Mouse (Mus musculus): ENCODE measurements around the gene Dhx35. TPM values are rescaled to one million over a fixed set of nuclear protein-coding genes. Genes with fewer than 3 reads are reported as not detected.

Dhx35 gene
- polyA plus RNA-seq, 1 experiment from 2014 or later: 16.3 TPM

DNA sequence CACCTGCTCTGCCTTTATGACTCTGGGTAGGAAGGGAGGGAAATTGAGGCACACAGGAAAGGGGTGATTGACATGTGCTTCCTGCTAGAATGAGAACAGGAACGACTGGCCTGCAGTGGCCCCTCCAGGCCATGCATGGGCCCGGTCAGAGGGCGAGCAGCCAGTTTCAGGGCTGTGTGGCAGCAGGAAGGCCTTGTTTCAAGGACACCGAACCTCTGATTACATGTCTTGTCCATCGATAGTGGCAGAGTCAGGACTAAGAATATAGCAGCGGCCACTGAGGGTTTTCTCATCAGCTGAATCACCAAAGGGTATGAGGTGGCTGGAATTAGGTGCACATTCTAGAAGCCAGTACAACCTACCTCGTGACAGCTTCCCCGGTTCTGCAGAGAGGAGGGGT, 19.7 kb upstream of the Dhx35 start:
- no peak overlapping the region for H3K4me3 ChIP-seq
- H3K27me3 ChIP-seq (replicated peaks): no peaks in the 10 kb centered on the region
- H3K27ac ChIP-seq: no peak overlapping the region
- no peak for ATAC-seq (ENCODE audit: low FRiP score, low read depth)
- H3K9ac ChIP-seq: no peak overlapping the region
- peaks cover 22% of the 10 kb centered on the region for H3K36me3 ChIP-seq
- H3K9me3 ChIP-seq: no peaks in the 10 kb centered on the region
- WGBS: 89% methylated on average over 8 of the region's 8 CpGs
- no peak overlapping the region for H3K4me2 ChIP-seq (replicated peaks)
- peaks cover 40% of the 10 kb centered on the region for H3K4me1 ChIP-seq

DNA sequence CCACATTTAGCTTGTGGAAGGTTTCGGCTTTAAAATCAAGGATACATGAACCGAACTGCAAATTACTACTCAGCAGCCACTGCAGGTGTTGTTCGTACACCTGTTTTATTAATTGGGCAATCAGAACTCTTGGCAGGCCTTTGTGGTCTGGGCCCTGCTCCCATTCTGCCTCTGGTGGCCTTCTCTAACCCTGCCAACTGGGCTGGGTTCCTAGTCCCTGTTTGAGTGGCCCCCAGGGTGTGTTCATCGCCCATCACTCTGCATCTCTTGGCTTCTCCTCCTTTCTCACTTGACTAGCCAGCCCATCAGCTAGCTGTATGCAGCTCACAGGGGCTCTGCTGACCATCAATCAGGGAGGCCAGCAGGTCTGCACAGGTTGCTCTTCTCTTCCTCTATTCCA, 17.9 kb upstream of the Dhx35 start:
- H3K9me3 ChIP-seq: no peaks in the 10 kb centered on the region
- WGBS: 88% methylated on average over 4 of the region's 4 CpGs
- peaks cover 39% of the 10 kb centered on the region for H3K36me3 ChIP-seq
- H3K4me1 ChIP-seq: peaks cover 21% of the 10 kb centered on the region
- no peak overlapping the region for H3K4me3 ChIP-seq
- H3K9ac ChIP-seq: no peak overlapping the region
- ATAC-seq (ENCODE audit: low FRiP score, low read depth): no peak
- H3K27ac ChIP-seq: no peak overlapping the region
- H3K27me3 ChIP-seq (replicated peaks): no peaks in the 10 kb centered on the region
- H3K4me2 ChIP-seq (replicated peaks): no peak overlapping the region

DNA sequence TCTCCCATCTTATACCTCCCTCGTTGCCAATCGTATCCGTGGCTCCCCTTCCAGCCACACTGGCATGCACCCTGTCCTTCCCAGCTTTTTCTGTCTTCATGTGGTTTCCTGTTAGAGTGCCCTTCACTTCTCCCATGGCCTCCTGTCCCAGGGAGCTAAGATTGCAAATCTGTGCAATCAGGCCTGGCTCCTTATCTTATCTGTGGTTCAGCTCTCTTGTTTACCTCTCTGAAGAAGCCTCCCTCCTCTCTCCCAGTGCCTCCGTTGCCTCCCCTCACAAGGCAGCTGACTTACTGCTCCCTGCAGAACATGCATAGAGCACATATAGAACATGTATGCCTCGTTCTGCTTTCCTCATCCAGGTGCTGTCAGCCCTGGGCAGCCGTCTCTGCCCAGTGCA, 17.1 kb upstream of the Dhx35 start:
- H3K27ac ChIP-seq: no peak overlapping the region
- 0 out of 2 replicates have a peak overlapping the region, but pooled peaks have one; percentile 3 for H3K9ac ChIP-seq
- 80% methylated on average over 6 of the region's 6 CpGs for WGBS
- H3K27me3 ChIP-seq (replicated peaks): no peaks in the 10 kb centered on the region
- no peaks in the 10 kb centered on the region for H3K9me3 ChIP-seq
- H3K36me3 ChIP-seq: peaks cover 42% of the 10 kb centered on the region
- no peak overlapping the region for H3K4me3 ChIP-seq
- no peak for ATAC-seq (ENCODE audit: low FRiP score, low read depth)
- H3K4me2 ChIP-seq (replicated peaks): no peak overlapping the region
- peaks cover 15% of the 10 kb centered on the region for H3K4me1 ChIP-seq

DNA sequence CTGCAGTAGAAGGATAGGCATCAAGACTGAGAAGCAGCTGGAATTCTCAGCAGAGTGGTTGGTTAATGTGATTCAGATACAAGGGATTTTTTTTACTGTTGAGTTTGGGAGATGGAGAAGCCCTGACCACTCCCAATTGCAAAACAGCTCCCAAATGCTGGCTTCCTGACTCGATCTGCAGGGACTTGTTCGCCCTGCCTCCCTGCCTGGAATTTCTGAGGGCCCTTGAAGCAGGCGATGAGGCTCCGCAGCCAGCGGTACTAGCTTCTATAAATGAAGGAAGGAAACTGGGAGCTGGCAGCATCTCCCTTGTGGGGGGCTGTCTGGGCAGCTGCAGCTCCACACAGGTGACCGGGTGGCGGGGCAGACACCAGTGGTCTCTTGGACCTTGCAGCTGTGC, 16.3 kb upstream of the Dhx35 start:
- H3K27me3 ChIP-seq (replicated peaks): no peaks in the 10 kb centered on the region
- no peak for ATAC-seq (ENCODE audit: low FRiP score, low read depth)
- no peak overlapping the region for H3K9ac ChIP-seq
- no peak overlapping the region for H3K4me2 ChIP-seq (replicated peaks)
- peaks cover 10% of the 10 kb centered on the region for H3K4me1 ChIP-seq
- H3K4me3 ChIP-seq: no peak overlapping the region
- no peak overlapping the region for H3K27ac ChIP-seq
- WGBS: 86% methylated on average over 7 of the region's 7 CpGs
- peaks cover 39% of the 10 kb centered on the region for H3K36me3 ChIP-seq
- H3K9me3 ChIP-seq: no peaks in the 10 kb centered on the region

DNA sequence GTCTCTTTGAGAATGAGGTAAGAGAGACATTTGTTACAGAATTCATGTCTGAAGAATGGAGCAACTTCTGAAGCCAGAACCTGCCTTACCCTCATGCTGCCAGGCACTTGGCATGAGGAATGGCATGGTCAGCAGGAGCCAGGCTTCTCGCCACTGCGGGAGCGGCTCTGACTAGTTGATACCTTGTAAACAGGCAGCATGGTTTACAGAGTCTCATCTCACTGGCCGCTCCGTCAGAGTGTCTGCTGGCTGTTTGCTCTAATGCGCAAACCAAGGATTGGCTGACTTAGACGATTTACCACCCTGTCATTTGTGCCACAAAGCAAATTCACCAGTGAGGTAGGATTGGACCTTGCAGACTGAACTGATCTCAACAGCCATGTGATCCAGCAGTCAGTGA, 13.5 kb upstream of the Dhx35 start:
- H3K4me1 ChIP-seq: peaks cover 10% of the 10 kb centered on the region
- no peak for ATAC-seq (ENCODE audit: low FRiP score, low read depth)

DNA sequence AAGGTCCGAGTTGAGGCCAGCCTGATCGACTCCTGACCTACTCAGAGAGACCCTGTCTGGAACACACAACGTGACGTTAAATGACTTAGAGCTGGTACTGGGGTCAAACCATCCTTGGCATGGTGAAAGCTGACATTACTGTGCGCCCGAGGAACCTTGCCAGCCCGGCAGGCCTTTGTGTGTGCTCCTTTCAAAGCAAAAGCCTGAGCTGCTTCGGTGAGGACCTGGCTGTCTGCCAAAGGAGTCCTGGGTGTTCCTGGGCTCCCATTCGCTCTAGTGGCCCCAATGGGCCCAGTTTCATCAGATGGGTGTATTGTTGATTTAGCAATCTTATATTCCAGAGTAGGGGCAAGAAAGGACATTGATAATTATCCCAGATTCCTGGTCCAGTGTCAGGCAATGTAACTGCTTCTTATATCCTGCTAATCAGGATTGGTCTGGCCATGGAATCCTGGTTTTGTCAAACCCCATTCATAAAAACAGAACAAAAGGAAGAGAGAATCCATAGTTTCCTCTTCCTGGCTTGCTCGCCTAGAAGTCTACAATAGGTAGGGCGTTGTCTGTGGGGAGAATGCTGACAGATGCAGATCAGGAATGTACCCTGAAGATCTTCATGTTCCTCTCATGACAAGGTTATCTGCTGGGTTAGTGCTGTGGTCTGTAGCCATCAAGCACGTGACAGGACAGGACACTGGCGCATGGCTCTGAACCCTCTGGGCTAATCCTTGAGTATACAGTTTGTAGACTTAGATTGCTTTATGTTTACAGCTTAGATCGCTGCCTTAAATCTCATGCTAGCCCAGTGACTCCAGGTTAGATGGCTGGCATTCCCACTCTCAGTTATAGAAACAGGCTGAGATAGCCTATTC, 7.4 kb upstream of the Dhx35 start:
- Histone ChIP-seq H3K27ac (no peak overlapping the region), H3K27me3 (replicated peaks) (no peaks in the 10 kb centered on the region), H3K4me2 (replicated peaks) (no peak overlapping the region), H3K9me3 (no peaks in the 10 kb centered on the region), H3K4me1 (peaks cover 6% of the 10 kb centered on the region; the same call in 1 of the 2 replicates), H3K9ac (no peak overlapping the region), H3K36me3 (peaks cover 36% of the 10 kb centered on the region), H3K4me3 (no peak overlapping the region)
- 87% methylated on average over 14 of the region's 14 CpGs for WGBS
- ATAC-seq (ENCODE audit: low FRiP score, low read depth): no peak

More for the DNA sequence above, 13.5 kb upstream of the Dhx35 start:
- H3K9ac ChIP-seq: no peak overlapping the region
- H3K9me3 ChIP-seq: no peaks in the 10 kb centered on the region
- H3K4me2 ChIP-seq (replicated peaks): no peak overlapping the region
- peaks cover 62% of the 10 kb centered on the region for H3K36me3 ChIP-seq
- 93% methylated on average over 7 of the region's 7 CpGs for WGBS
- no peak overlapping the region for H3K4me3 ChIP-seq
- no peaks in the 10 kb centered on the region for H3K27me3 ChIP-seq (replicated peaks)
- no peak overlapping the region for H3K27ac ChIP-seq

DNA sequence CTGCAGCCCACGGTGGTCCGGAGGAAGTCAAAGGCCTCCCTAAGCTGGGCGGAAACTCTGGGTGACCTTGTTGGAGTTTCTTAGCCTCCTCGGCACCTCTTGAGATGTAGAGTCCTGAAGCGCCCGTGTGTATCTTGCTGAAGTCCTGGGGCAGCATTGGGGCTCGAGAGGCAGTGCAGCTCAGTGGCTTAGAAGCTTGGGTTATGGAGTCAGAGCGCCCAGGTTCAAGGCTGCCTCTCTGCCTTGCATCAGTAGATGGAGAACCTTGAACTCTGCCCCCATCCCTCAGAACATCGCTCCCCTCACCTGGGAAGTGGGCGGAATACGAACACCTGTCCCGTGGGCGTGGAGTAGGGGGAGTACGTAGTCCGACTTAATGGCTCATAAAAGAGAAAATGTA, 436 bp downstream of the Dhx35 start:
- Histone ChIP-seq H3K27ac (0 out of 2 replicates have a peak overlapping the region, but pooled peaks have one; percentile 46), H3K9ac (peak overlapping the region; percentile 64), H3K4me2 (replicated peaks) (peak overlapping the region; percentile 63), H3K9me3 (0 out of 2 replicates have a peak, but pooled peaks cover 2% of the 10 kb centered on the region), H3K27me3 (replicated peaks) (no peaks in the 10 kb centered on the region), H3K4me3 (peak overlapping the region; percentile 67), H3K4me1 (peaks cover 8% of the 10 kb centered on the region), H3K36me3 (0 out of 2 replicates have a peak, but pooled peaks cover 2% of the 10 kb centered on the region)
- 11% methylated on average over 15 of the region's 15 CpGs for WGBS
- ATAC-seq (ENCODE audit: low FRiP score, low read depth): no peak

DNA sequence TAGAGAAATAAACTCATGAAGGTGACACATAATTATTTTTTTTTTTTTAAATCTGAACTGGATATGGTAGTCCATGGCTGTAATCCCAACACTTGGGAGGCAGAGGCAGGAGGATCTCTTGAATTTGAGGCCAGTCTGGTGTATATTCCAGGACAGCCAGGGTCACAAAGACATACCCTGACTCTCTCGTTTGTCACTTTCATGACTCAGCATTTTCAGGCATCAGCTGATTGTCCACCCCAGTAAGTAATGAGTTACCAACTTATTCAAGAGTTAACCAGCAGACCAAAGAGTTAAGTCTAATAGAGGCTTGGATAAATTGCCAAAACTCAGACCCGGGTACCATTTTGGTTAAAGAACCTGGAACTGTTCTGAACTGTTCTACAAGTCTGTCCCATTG, 1.3 kb downstream of the Dhx35 start:
- Histone ChIP-seq H3K27me3 (replicated peaks) (no peaks in the 10 kb centered on the region), H3K9ac (no peak overlapping the region), H3K27ac (no peak overlapping the region), H3K4me1 (peaks cover 8% of the 10 kb centered on the region), H3K9me3 (0 out of 2 replicates have a peak, but pooled peaks cover 4% of the 10 kb centered on the region), H3K36me3 (0 out of 2 replicates have a peak, but pooled peaks cover 6% of the 10 kb centered on the region), H3K4me2 (replicated peaks) (no peak overlapping the region), H3K4me3 (no peak overlapping the region)
- no peak for ATAC-seq (ENCODE audit: low FRiP score, low read depth)
- 81% methylated on average over 2 of the region's 2 CpGs for WGBS

DNA sequence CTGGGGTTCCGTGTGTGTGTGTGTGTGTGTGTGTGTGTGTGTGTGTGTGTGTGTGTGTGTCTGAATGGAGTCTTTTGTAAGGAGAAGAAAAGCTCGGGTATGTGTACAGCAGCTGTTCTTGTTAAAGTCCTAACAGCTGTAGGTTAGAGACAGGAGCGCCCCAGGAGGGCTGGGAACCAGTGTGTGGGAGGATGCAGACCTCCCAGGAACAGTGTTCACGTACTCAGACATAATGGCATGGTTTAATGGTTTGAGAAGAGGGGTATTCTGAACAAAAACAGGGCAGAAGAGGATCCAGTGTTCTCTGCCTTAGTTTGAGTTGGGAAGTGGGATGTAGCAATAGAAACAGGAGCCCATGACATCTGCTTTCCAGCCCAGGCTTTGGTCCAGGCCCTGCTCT, 4.7 kb downstream of the Dhx35 start:
- no peak for ATAC-seq (ENCODE audit: low FRiP score, low read depth)
- no peaks in the 10 kb centered on the region for H3K27me3 ChIP-seq (replicated peaks)
- no peak overlapping the region for H3K4me2 ChIP-seq (replicated peaks)
- H3K4me3 ChIP-seq: no peak overlapping the region
- 0 out of 2 replicates have a peak, but pooled peaks cover 4% of the 10 kb centered on the region for H3K9me3 ChIP-seq
- no peak overlapping the region for H3K27ac ChIP-seq
- H3K36me3 ChIP-seq: peaks cover 23% of the 10 kb centered on the region
- 46% methylated on average over 4 of the region's 4 CpGs for WGBS
- no peaks in the 10 kb centered on the region; the same call in 1 of the 2 replicates for H3K4me1 ChIP-seq
- no peak overlapping the region for H3K9ac ChIP-seq

DNA sequence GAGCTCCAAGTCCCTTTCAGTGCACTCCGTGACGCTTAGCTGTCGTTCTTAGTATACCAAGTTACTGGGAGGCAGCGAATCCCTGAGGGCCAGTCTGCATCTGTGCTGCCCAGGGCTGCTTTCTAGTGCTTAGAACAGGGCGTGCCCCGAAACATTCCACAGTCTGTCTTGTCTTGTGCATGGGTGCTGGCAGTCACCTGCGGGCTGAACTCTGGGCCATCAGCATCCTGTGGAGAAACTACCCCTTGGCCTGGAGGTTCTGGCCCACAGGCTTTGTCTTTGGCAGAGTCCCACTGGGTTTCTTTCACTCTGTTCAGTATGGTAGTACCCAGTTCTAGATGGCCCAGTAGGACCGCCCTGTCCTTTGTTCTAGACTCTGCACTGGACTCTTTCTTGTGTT, 6.2 kb downstream of the Dhx35 start:
- no peak for ATAC-seq (ENCODE audit: low FRiP score, low read depth)
- no peak overlapping the region for H3K27ac ChIP-seq
- no peak overlapping the region for H3K9ac ChIP-seq
- no peaks in the 10 kb centered on the region for H3K27me3 ChIP-seq (replicated peaks)
- H3K36me3 ChIP-seq: peaks cover 29% of the 10 kb centered on the region
- WGBS: 94% methylated on average over 8 of the region's 8 CpGs
- no peak overlapping the region for H3K4me3 ChIP-seq
- no peak overlapping the region for H3K4me2 ChIP-seq (replicated peaks)
- no peaks in the 10 kb centered on the region for H3K4me1 ChIP-seq
- H3K9me3 ChIP-seq: 0 out of 2 replicates have a peak, but pooled peaks cover 4% of the 10 kb centered on the region

DNA sequence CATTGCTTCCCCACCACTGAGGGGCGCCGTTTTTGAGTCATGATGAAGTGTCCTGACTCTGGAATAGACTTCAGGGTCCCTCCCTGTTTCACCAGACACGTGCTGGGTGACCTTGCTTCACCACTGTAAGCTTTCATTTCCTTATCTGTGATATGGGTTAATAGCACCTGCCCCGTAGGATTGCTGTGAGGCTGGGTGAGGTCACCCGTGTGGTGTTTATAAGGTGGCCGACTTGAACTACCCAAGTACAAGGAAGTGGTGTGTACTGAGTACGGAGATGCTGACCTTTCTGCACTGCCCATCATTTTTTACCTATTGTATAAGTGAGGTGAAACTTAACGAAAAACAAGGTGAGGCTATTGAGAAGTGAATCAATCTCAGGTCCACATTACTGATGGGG, 9.0 kb downstream of the Dhx35 start:
- Histone ChIP-seq H3K27me3 (replicated peaks) (no peaks in the 10 kb centered on the region), H3K27ac (no peak overlapping the region), H3K4me1 (no peaks in the 10 kb centered on the region), H3K9ac (no peak overlapping the region), H3K9me3 (0 out of 2 replicates have a peak, but pooled peaks cover 4% of the 10 kb centered on the region), H3K36me3 (peaks cover 36% of the 10 kb centered on the region), H3K4me3 (no peak overlapping the region), H3K4me2 (replicated peaks) (no peak overlapping the region)
- WGBS: 91% methylated on average over 8 of the region's 8 CpGs
- no peak for ATAC-seq (ENCODE audit: low FRiP score, low read depth)

DNA sequence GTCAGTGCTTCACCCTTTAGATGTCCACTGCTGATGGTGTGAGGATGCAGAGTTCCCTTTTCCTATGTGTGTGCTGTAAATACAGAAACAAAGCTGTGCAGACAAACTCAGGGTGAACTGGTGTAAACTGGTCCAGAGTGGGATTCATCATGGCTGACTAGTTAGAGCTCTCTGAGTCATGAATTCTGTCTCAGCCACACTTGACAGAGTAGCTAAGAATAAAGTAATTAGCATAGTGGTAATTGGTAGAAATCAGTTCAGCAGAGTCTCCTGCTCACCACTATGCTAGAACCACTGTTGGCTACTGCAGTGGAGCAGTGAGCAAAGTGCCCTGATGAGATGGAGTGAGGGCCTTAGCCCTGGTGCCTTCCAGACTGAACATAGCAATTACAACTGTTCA, 21.1 kb downstream of the Dhx35 start:
- peaks cover 32% of the 10 kb centered on the region for H3K36me3 ChIP-seq
- H3K27me3 ChIP-seq (replicated peaks): no peaks in the 10 kb centered on the region
- no peaks in the 10 kb centered on the region for H3K9me3 ChIP-seq
- no peaks in the 10 kb centered on the region for H3K4me1 ChIP-seq
- no peak overlapping the region for H3K27ac ChIP-seq
- no peak overlapping the region for H3K4me2 ChIP-seq (replicated peaks)
- no peak for ATAC-seq (ENCODE audit: low FRiP score, low read depth)
- H3K4me3 ChIP-seq: no peak overlapping the region
- no peak overlapping the region for H3K9ac ChIP-seq

DNA sequence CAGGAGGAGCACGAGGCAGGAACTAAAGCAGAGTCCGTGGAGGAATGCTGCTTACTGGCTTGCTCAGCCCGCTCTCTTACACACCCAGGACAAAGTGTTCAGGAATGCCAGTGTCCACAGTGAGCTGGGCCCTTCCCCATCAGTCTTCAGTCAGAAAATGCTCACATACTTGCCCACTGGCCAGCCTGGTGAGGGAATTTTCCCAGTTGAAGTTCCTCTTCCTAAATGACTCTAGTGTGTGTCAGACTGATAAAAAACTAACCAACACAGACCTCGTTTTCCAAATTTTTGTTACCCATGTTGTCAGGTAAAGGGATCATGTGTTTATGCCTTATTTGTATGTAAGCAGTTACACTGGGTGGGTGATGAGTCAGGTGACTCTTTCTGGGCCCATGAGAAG, 21.6 kb downstream of the Dhx35 start:
- ATAC-seq (ENCODE audit: low FRiP score, low read depth): no peak
- Histone ChIP-seq H3K4me1 (no peaks in the 10 kb centered on the region), H3K9me3 (no peaks in the 10 kb centered on the region), H3K27ac (no peak overlapping the region), H3K4me2 (replicated peaks) (no peak overlapping the region), H3K4me3 (no peak overlapping the region), H3K27me3 (replicated peaks) (no peaks in the 10 kb centered on the region), H3K9ac (no peak overlapping the region), H3K36me3 (peaks cover 32% of the 10 kb centered on the region)
- 93% methylated on average over 4 of the region's 4 CpGs for WGBS

All from neural tube, embryonic 12.5 days (tissue).